Mouse (Mus musculus): ENCODE measurements around the gene Tpx2.
A peak's percentile ranks its signal among the peaks of the same experiment; 100 is the strongest.

The Tpx2 gene

DNA sequence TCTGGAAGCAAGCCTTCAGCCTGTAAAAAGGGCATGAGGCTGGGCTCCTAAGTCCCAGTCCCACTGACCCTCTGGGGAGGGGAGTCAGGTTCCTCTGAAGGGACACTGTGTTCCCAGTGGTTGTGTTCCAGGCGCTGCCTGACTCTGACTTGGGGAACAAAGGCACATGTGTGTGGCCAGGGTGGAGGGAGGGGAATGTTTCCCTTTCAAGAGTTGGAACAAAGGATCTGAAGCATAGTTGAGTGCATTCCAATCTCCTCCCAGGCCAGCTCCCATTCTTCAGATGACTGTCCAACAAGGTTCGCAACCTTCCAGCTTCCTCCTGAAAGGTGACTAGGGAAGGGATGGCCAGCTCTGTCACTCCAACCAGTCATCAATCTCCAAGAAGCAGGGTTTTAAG is 27.4 kb upstream of the Tpx2 start:
- DNase-seq (ENCODE audit: low spot score): no peak

- DNase-seq (ENCODE audit: low spot score): no peak
Measured at GRCm38 (mm10) chr2:152821023-152821422, 26.7 kb upstream of the Tpx2 start.

GRCm38 (mm10) chr2:152821566-152821965 is 26.2 kb upstream of the Tpx2 start:
- DNase-seq (ENCODE audit: low spot score): no peak

- no peak for DNase-seq (ENCODE audit: low spot score)
Measured at GRCm38 (mm10) chr2:152823770-152824169, 24.0 kb upstream of the Tpx2 start.

DNA sequence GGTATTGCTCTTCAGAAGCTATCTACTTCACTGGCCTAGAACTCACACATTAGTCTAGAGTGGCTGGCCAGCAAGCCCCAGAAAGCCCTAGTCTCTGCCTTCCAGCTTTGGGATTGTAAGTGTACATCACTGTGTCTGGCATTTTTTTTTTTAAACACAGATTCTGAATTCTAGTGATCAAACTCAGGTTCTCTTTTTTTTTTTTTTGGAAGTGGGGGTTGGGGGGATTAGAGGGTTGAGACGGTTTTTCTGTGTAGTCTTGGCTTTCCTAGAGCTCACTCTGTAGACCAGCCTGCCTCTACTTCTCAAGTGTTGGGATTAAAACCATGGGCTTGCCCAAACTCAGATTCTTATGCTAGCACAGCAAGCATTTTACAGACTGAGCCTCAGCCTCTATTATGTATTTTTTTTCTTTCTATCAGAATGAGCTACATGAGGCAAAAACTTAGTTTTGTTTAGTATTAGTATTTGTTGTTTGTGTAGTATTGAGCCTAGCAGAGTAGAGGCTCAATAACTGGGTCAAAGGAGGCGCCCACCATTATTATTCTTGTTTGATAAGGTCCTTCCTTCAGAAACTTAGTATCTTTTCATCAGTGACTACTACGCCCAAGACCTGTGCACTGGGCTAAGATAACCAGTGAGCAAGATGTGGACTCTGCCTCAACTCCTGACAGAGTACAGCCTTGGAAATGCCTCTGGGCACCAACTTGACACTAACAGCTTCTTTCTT is 23.2 kb upstream of the Tpx2 start:
- DNase-seq (ENCODE audit: low spot score): no peak

DNA sequence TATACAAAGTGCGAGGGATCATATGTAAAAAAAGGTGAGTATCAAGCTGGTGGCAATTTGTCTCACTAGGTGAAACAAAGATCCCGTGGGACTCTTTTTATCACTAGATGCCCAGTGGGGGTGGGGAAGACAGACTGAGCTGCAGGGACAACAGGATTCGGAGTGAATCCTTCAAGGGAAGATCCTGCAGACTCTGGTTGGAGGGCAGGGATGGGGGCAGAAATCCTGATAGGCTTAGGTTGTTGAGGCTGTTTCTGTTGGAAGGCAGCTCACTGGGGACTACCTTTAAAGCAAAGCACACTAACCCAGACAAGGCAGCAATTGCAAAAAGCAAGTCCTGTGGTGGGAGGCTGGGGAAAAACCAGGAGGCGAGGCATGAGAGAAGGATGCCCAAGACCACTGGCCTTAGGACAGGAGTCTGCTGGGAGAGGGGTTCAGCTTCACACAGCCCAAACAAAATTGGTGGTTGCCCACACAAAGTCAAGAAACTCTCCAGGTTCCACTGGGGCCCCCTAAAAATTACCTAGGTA is 22.5 kb upstream of the Tpx2 start:
- DNase-seq (ENCODE audit: low spot score): no peak

- DNase-seq (ENCODE audit: low spot score): no peak
Measured at GRCm38 (mm10) chr2:152825713-152826112, 22.1 kb upstream of the Tpx2 start.

DNA sequence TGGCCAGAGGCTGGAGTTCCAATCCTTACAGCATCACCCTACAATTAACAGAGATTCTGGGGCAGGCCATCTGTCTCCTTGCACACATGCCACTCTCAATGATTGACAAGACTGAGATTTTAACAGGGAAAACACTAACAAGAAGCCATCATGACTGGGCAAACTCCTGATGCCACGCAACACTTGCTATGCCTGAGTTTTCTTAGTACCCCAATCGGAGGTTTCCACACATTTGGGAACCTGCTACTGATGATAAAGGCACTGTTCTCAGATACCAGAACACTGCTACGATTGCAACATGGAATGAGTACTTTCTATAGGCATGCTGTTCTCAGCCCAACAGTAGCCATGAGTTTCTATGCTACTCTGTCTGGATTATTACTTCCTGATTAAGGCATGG is 21.3 kb upstream of the Tpx2 start:
- DNase-seq (ENCODE audit: low spot score): no peak

GRCm38 (mm10) chr2:152827321-152828010 is 20.3 kb upstream of the Tpx2 start:
- DNase-seq (ENCODE audit: low spot score): no peak

DNA sequence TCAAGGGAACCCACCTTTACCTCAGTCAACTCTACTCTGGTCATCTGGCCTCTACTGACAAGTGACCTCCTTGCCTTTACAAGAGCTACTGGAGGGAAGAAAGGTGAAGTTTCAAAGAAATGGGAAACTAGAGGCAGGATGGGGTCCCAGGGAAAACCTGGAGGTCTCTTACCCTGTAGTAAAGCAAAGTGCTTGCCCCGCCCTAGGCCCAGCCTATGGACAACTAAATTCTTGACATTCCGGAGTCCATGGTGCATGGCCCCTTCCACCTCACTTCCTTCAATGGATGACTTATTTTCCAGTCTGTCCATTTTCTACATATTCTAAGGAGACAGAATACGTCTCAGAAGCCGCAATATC is 19.8 kb upstream of the Tpx2 start:
- DNase-seq (ENCODE audit: low spot score): no peak

GRCm38 (mm10) chr2:152828532-152828931 is 19.2 kb upstream of the Tpx2 start:
- no peak for DNase-seq (ENCODE audit: low spot score)

GRCm38 (mm10) chr2:152829367-152829881 is 18.3 kb upstream of the Tpx2 start:
- no peak for DNase-seq (ENCODE audit: low spot score)

DNA sequence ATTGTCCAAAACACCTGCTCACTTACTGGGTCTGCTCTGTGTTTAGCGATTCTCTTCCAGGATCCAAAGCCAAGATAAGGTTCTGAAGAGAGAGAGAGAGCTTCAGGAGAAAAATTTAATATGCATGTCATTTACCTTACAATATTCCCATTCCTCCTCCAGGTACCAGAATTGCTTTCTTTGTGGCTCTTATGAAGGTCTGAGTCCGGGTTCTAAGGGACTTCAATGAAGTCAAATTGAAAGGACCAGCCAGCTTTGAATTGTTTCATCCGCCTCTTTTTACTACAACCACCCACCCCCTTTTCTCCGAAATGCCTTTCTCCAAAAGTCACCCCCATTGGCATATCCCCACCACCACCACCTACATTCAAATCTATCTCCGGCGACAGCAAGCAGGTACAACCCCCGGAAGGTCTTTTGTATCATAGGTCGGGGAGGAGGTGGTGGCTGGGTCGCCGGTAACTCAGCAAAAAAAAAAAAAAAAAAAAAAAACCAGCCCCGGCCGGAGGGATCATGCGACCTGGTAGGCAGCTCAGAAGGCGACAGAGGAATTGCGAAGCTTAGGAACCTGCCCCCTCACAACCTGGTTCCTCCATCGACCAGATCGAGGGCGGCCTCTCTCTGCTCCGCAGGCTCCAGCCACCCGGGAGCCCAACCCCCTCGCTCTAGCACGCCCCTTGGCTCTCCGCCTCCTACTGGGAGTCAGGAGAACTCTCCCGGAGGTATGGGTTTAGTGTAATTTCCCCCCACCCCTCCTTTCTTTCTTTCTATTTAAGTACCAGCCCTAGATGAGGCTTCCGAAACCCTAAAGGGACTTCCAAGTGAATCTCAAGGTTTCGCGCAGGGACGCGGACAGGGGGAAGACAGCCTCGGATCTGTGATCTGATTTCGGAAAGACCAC is 17.5 kb upstream of the Tpx2 start:
- DNase-seq (ENCODE audit: low spot score): peak; percentile 82

DNA sequence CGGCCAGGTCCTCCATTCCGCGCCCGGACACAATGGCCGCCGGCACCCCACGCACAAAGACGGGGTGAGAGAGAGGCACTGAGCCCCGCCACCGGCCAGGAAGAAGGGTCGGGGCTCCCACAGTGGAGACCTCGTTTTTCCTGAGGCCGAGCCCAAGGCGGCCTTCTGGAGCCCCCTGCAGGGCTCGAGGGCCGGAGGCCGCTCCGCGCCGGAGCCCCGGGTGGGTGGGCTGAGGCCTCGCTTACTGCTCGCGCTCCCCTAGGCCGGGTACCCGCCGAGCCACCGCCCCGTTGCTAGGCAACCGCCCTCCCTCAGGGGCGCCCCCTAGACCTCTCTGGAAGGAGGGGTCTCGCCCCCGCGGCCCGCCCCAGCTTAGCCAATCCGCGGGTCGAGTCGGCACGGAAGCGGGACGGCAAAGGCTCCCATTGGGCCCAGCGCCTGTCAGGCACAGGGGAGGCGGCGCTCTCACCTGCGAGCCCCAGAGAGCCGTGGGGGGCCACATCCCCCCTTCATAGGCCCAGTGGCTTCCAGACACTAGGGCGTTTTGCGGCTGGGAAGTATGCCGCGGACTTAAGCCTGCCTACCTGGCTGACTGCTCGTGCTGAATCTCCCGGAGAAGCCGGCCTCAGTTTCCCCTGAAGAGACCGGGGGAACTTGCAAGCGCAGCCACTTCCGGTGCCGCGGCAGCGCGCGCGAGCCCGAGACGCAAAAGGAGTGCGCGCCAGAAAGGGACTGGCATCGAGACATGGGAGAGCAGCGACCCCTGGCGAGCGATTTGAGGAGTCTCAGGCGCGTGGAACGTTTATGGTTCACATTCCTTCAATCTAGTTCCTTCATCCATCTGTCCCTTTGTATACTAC is 16.5 kb upstream of the Tpx2 start, which contains the start of gene Bcl2l1:
Gene Bcl2l1, minus strand, starts transcription at position 710 of the 860 bp plus-strand sequence.
- peak; percentile 94 for DNase-seq (ENCODE audit: low spot score)

GRCm38 (mm10) chr2:152839256-152839655 is 8.5 kb upstream of the Tpx2 start:
- DNase-seq (ENCODE audit: low spot score): no peak

DNA sequence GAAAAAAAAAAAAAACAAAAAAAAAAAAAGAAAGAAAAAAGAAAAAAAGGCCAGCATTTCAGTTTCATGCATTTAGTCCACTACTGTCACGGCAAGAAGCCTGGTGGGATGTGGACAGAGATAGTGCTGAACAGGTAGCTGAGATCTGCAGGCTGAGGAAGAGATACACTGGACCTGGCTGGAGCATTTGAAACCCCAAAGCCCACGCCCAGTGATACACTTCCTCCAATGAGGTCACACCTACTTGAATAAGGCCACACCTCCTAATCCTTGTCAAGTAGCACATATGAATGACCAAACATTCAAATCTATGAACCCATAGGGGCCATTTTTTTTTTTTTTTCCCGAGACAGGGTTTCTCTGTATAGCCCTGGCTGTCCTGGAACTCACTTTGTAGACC is 5.0 kb upstream of the Tpx2 start:
- DNase-seq (ENCODE audit: low spot score): no peak

DNA sequence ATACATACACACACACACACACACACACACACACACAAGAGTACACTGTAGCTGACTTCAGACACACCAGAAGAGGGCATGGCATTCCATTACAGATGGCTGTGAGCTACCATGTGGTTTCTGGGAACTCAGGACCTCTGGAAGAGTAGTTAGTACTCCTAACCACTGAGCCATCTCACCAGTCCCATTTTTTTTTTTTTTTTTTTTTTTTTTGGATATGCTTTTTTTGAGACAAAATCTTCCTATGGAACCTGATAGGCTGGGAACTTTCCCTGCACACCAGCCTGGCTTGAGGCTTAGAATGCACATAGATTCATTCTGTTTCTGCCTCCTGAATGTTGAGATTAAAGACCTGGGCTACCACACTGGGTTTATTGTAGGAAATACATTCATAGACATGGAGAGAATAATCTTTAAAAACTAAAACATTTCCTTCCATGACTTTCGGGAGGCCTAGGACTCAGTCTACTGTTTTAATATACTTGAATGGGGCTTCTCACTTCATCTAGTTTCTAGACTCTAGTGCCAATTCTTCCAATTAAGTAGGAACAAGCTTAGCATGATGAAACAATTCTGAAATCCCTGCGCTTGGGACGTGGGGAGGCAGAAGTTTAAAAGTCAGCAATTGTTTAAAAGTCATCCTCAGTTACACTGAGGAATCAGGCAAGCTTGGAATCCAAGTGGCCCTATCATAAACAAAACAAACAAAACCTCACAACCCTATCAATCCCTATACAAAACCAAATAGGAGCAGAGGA is 528 bp upstream of the Tpx2 start:
- no peak for DNase-seq (ENCODE audit: low spot score)

GRCm38 (mm10) chr2:152848466-152848865 is 702 bp downstream of the Tpx2 start:
- DNase-seq (ENCODE audit: low spot score): no peak

GRCm38 (mm10) chr2:152859501-152859900 is 11.7 kb downstream of the Tpx2 start:
- no peak for DNase-seq (ENCODE audit: low spot score)

- no peak for DNase-seq (ENCODE audit: low spot score)
Measured at GRCm38 (mm10) chr2:152861891-152862290, 14.1 kb downstream of the Tpx2 start.

- no peak for DNase-seq (ENCODE audit: low spot score)
Measured at GRCm38 (mm10) chr2:152862638-152863037, 14.9 kb downstream of the Tpx2 start.

Data from urinary bladder, postnatal 10 days (tissue).